Mouse (Mus musculus): ENCODE measurements around the gene Dnajc6. TPM values are rescaled to one million over a fixed set of nuclear protein-coding genes. Genes with fewer than 3 reads are reported as not detected.

The Dnajc6 gene
- polyA plus RNA-seq, 1 experiment, result 1.9 TPM

- TF ChIP-seq POLR2A (IDR thresholded peaks at IDR 0.05; ENCODE audit: borderline replicate concordance, extremely low read depth, low read depth, low read length) (no peak), CTCF (IDR thresholded peaks at IDR 0.05; ENCODE audit: insufficient read depth, low read length) (no peak)
- H3K4me3 ChIP-seq (replicated peaks; ENCODE audit: extremely low read depth, low read depth, low read length), result no peak overlapping the region
- no peak for DNase-seq
- 17% methylated on average over 5 of the region's 5 CpGs for WGBS
- no peaks in the 10 kb centered on the region for H3K4me1 ChIP-seq (ENCODE audit: control insufficient read depth, insufficient read depth, low read length)
These were observed 55.9 kb downstream of the Dnajc6 start for GRCm38 (mm10) chr4:101552372-101552771.

GRCm38 (mm10) chr4:101555016-101555415 lies 58.6 kb downstream of the Dnajc6 start:
- TF ChIP-seq CTCF (IDR thresholded peaks at IDR 0.05; ENCODE audit: insufficient read depth, low read length), result no peak
- TF ChIP-seq POLR2A (IDR thresholded peaks at IDR 0.05; ENCODE audit: borderline replicate concordance, extremely low read depth, low read depth, low read length), result no peak
- WGBS, result 72% methylated on average over 4 of the region's 4 CpGs
- no peak overlapping the region for H3K4me3 ChIP-seq (replicated peaks; ENCODE audit: extremely low read depth, low read depth, low read length)
- no peak for DNase-seq
- no peaks in the 10 kb centered on the region for H3K4me1 ChIP-seq (ENCODE audit: control insufficient read depth, insufficient read depth, low read length)

GRCm38 (mm10) chr4:101560137-101560536 lies 63.7 kb downstream of the Dnajc6 start:
- DNase-seq, result no peak
- H3K4me3 ChIP-seq (replicated peaks; ENCODE audit: extremely low read depth, low read depth, low read length), result no peak overlapping the region
- 67% methylated on average over 4 of the region's 4 CpGs for WGBS
- no peaks in the 10 kb centered on the region for H3K4me1 ChIP-seq (ENCODE audit: control insufficient read depth, insufficient read depth, low read length)
- TF ChIP-seq POLR2A (IDR thresholded peaks at IDR 0.05; ENCODE audit: borderline replicate concordance, extremely low read depth, low read depth, low read length) (no peak), CTCF (IDR thresholded peaks at IDR 0.05; ENCODE audit: insufficient read depth, low read length) (no peak)

GRCm38 (mm10) chr4:101562836-101563235 lies 66.4 kb downstream of the Dnajc6 start:
- Histone ChIP-seq H3K4me1 (ENCODE audit: control insufficient read depth, insufficient read depth, low read length) (no peaks in the 10 kb centered on the region), H3K4me3 (replicated peaks; ENCODE audit: extremely low read depth, low read depth, low read length) (no peak overlapping the region)
- 86% methylated on average over 7 of the region's 7 CpGs for WGBS
- no peak for TF ChIP-seq CTCF (IDR thresholded peaks at IDR 0.05; ENCODE audit: insufficient read depth, low read length)
- no peak for DNase-seq

- Histone ChIP-seq H3K4me3 (replicated peaks; ENCODE audit: extremely low read depth, low read depth, low read length) (no peak overlapping the region), H3K4me1 (ENCODE audit: control insufficient read depth, insufficient read depth, low read length) (no peaks in the 10 kb centered on the region)
- DNase-seq, result no peak
- TF ChIP-seq POLR2A (IDR thresholded peaks at IDR 0.05; ENCODE audit: borderline replicate concordance, extremely low read depth, low read depth, low read length), result no peak
- no peak for TF ChIP-seq CTCF (IDR thresholded peaks at IDR 0.05; ENCODE audit: insufficient read depth, low read length)
- 88% methylated on average over 5 of the region's 5 CpGs for WGBS
These were observed 67.2 kb downstream of the Dnajc6 start for GRCm38 (mm10) chr4:101563607-101564006.

- no peak overlapping the region for H3K4me3 ChIP-seq (replicated peaks; ENCODE audit: extremely low read depth, low read depth, low read length)
- WGBS, result 72% methylated on average over 4 of the region's 4 CpGs
- H3K4me1 ChIP-seq (ENCODE audit: control insufficient read depth, insufficient read depth, low read length), result no peaks in the 10 kb centered on the region
- TF ChIP-seq POLR2A (IDR thresholded peaks at IDR 0.05; ENCODE audit: borderline replicate concordance, extremely low read depth, low read depth, low read length) (no peak), CTCF (IDR thresholded peaks at IDR 0.05; ENCODE audit: insufficient read depth, low read length) (no peak)
- no peak for DNase-seq
These were observed 68.4 kb downstream of the Dnajc6 start for GRCm38 (mm10) chr4:101564746-101565417.

GRCm38 (mm10) chr4:101569076-101569475 lies 72.6 kb downstream of the Dnajc6 start:
- Histone ChIP-seq H3K4me3 (replicated peaks; ENCODE audit: extremely low read depth, low read depth, low read length) (no peak overlapping the region), H3K4me1 (ENCODE audit: control insufficient read depth, insufficient read depth, low read length) (no peaks in the 10 kb centered on the region)
- TF ChIP-seq POLR2A (IDR thresholded peaks at IDR 0.05; ENCODE audit: borderline replicate concordance, extremely low read depth, low read depth, low read length), result no peak
- DNase-seq, result no peak
- 64% methylated on average over 7 of the region's 7 CpGs for WGBS

- Histone ChIP-seq H3K4me1 (ENCODE audit: control insufficient read depth, insufficient read depth, low read length) (no peaks in the 10 kb centered on the region), H3K4me3 (replicated peaks; ENCODE audit: extremely low read depth, low read depth, low read length) (no peak overlapping the region)
- 78% methylated on average over 2 of the region's 2 CpGs for WGBS
- no peak for TF ChIP-seq CTCF (IDR thresholded peaks at IDR 0.05; ENCODE audit: insufficient read depth, low read length)
- TF ChIP-seq POLR2A (IDR thresholded peaks at IDR 0.05; ENCODE audit: borderline replicate concordance, extremely low read depth, low read depth, low read length), result no peak
- DNase-seq, result no peak
These were observed 75.7 kb downstream of the Dnajc6 start for GRCm38 (mm10) chr4:101572142-101572541.

GRCm38 (mm10) chr4:101575307-101575706 lies 78.9 kb downstream of the Dnajc6 start:
- no peak for DNase-seq
- TF ChIP-seq CTCF (IDR thresholded peaks at IDR 0.05; ENCODE audit: insufficient read depth, low read length), result no peak
- TF ChIP-seq POLR2A (IDR thresholded peaks at IDR 0.05; ENCODE audit: borderline replicate concordance, extremely low read depth, low read depth, low read length), result no peak
- Histone ChIP-seq H3K4me3 (replicated peaks; ENCODE audit: extremely low read depth, low read depth, low read length) (no peak overlapping the region), H3K4me1 (ENCODE audit: control insufficient read depth, insufficient read depth, low read length) (no peaks in the 10 kb centered on the region)
- 83% methylated on average over 5 of the region's 5 CpGs for WGBS

- 75% methylated on average over 7 of the region's 7 CpGs for WGBS
- Histone ChIP-seq H3K4me1 (ENCODE audit: control insufficient read depth, insufficient read depth, low read length) (no peaks in the 10 kb centered on the region), H3K4me3 (replicated peaks; ENCODE audit: extremely low read depth, low read depth, low read length) (no peak overlapping the region)
- no peak for DNase-seq
- TF ChIP-seq CTCF (IDR thresholded peaks at IDR 0.05; ENCODE audit: insufficient read depth, low read length), result no peak
- TF ChIP-seq POLR2A (IDR thresholded peaks at IDR 0.05; ENCODE audit: borderline replicate concordance, extremely low read depth, low read depth, low read length), result no peak
These were observed 82.3 kb downstream of the Dnajc6 start for GRCm38 (mm10) chr4:101578720-101579119.

Data from lung, adult 2 months (tissue).